9 mouse cellular contexts compared by ENCODE assay signal in genomic region chr11:100555583-100555982, GRCm38 (mm10). TPM values are rescaled to one million over a fixed set of nuclear protein-coding genes. Genes with fewer than 3 reads are reported as not detected.
DNase-seq lines count a peak whose midpoint lies in the region; ATAC-seq and TF ChIP-seq lines count a peak whose summit lies in the region.
"Had no signal": no experiment of that assay in that cellular context is flagged by ENCODE, and none has a peak within 500 bp of the region (broad histone marks: within the 10 kb centered on the region; RNA-seq: fewer than 3 reads in every experiment).

No protein-coding gene starts in this region.

- peak; percentile 81 for DNase-seq in adrenal gland, adult 2 months
- peak; percentile 91 for DNase-seq in embryonic facial prominence, embryonic 14.5 days (ENCODE audit: low spot score)
- DNase-seq in kidney, postnatal 10 days, result peak; percentile 77
- DNase-seq in liver, postnatal 0 days, result peak; percentile 61
- peak; percentile 62 to 76 for DNase-seq in thymus, postnatal 10 days (ENCODE audit: low spot score in 2 of 2)

- peaks cover 90% of the 10 kb centered on the region for H3K4me1 ChIP-seq in E14TG2a.4 (replicated peaks; ENCODE audit: low read depth, low read length)
- no peaks in the 10 kb centered on the region for H3K4me1 ChIP-seq in embryonic facial prominence, embryonic 14.5 days (ENCODE audit: control insufficient read depth, insufficient read depth, low read length)
- H3K4me1 ChIP-seq in heart, embryonic 16.5 days (ENCODE audit: control insufficient read depth, insufficient read depth, low read length), result no peaks in the 10 kb centered on the region
- 0 out of 2 replicates have a peak, but pooled peaks cover 2% of the 10 kb centered on the region for H3K4me1 ChIP-seq in liver, postnatal 0 days (ENCODE audit: insufficient read depth)
- H3K4me1 ChIP-seq in neural tube, embryonic 12.5 days, result 0 out of 2 replicates have a peak, but pooled peaks cover 3% of the 10 kb centered on the region
- H3K4me1 ChIP-seq: limb, embryonic 12.5 days had no signal

- H3K9ac ChIP-seq in embryonic facial prominence, embryonic 14.5 days (ENCODE audit: low read depth, low read length), result no peak overlapping the region
- peak overlapping the region; percentile 69 for H3K9ac ChIP-seq in heart, embryonic 16.5 days (ENCODE audit: low read length)
- H3K9ac ChIP-seq in liver, postnatal 0 days (replicated peaks), result peak overlapping the region; percentile 39
- no peak overlapping the region for H3K9ac ChIP-seq in neural tube, embryonic 12.5 days
- H3K9ac ChIP-seq: limb, embryonic 12.5 days had no signal

- peak; percentile 53; the same call in 1 of the 2 replicates for ATAC-seq in embryonic facial prominence, embryonic 14.5 days (ENCODE audit: low read depth)
- ATAC-seq in heart, embryonic 16.5 days (replicated peaks; ENCODE audit: extremely low read depth, insufficient read depth, low FRiP score), result 0 out of 2 replicates have a peak, but pooled peaks have one; percentile 59
- peak; percentile 81 for ATAC-seq in liver, postnatal 0 days
- ATAC-seq in neural tube, embryonic 12.5 days (ENCODE audit: low FRiP score, low read depth), result no peak

- WGBS in embryonic facial prominence, embryonic 14.5 days, result 17% methylated on average over 11 of the region's 11 CpGs
- WGBS in heart, embryonic 16.5 days, result 10% methylated on average over 11 of the region's 11 CpGs
- WGBS in liver, postnatal 0 days (ENCODE audit: insufficient replicate concordance), result 11% methylated on average over 11 of the region's 11 CpGs
- 24% methylated on average over 11 of the region's 11 CpGs for whole genome bisulfite sequencing in neural tube, embryonic 12.5 days

- peak; percentile 62 for TF ChIP-seq CTCF in E14TG2a.4 (conservative IDR thresholded peaks at IDR 0.05; ENCODE audit: low read length)
- peak; percentile 85 for TF ChIP-seq CTCF in liver, postnatal 0 days (IDR thresholded peaks at IDR 0.05; ENCODE audit: low read depth)

- no peak overlapping the region for H3K27ac ChIP-seq in embryonic facial prominence, embryonic 14.5 days (replicated peaks; ENCODE audit: low read depth, low read length)
- no peak overlapping the region for H3K27ac ChIP-seq in heart, embryonic 16.5 days (ENCODE audit: low read length)
- H3K27ac ChIP-seq in liver, postnatal 0 days (ENCODE audit: low read depth), result no peak overlapping the region
- H3K27ac ChIP-seq in neural tube, embryonic 12.5 days, result no peak overlapping the region
- H3K27ac ChIP-seq: limb, embryonic 12.5 days had no signal

- peak overlapping the region; percentile 35 for H3K4me2 ChIP-seq in embryonic facial prominence, embryonic 14.5 days (ENCODE audit: low read depth, low read length)
- peak overlapping the region; percentile 61 for H3K4me2 ChIP-seq in heart, embryonic 16.5 days (ENCODE audit: low read depth, low read length)
- H3K4me2 ChIP-seq in liver, postnatal 0 days (ENCODE audit: low read depth, low read length), result peak overlapping the region; percentile 56; the same call in 1 of the 2 replicates
- H3K4me2 ChIP-seq in neural tube, embryonic 12.5 days (replicated peaks), result peak overlapping the region; percentile 35; the same call in 1 of the 2 replicates
- H3K4me2 ChIP-seq: limb, embryonic 12.5 days had no signal

- peak overlapping the region; percentile 73 for H3K4me3 ChIP-seq in E14TG2a.4 (replicated peaks; ENCODE audit: low read length)
- H3K4me3 ChIP-seq in embryonic facial prominence, embryonic 14.5 days (ENCODE audit: low read depth, low read length), result no peak overlapping the region
- H3K4me3 ChIP-seq in heart, embryonic 16.5 days (ENCODE audit: low read length), result peak overlapping the region; percentile 34
- H3K4me3 ChIP-seq in liver, postnatal 0 days (ENCODE audit: low read depth, low read length), result no peak overlapping the region
- H3K4me3 ChIP-seq in neural tube, embryonic 12.5 days, result no peak overlapping the region
- H3K4me3 ChIP-seq: limb, embryonic 12.5 days had no signal

- no peaks in the 10 kb centered on the region for H3K27me3 ChIP-seq in E14TG2a.4 (ENCODE audit: insufficient read depth, low read length)
- no peaks in the 10 kb centered on the region for H3K27me3 ChIP-seq in embryonic facial prominence, embryonic 14.5 days (replicated peaks; ENCODE audit: control insufficient read depth, insufficient read depth, low read length)
- H3K27me3 ChIP-seq in heart, embryonic 16.5 days (ENCODE audit: control insufficient read depth, insufficient read depth, low read length), result no peaks in the 10 kb centered on the region
- H3K27me3 ChIP-seq in liver, postnatal 0 days (ENCODE audit: insufficient read depth, low read length), result no peaks in the 10 kb centered on the region
- no peaks in the 10 kb centered on the region for H3K27me3 ChIP-seq in neural tube, embryonic 12.5 days (replicated peaks)
- H3K27me3 ChIP-seq: limb, embryonic 12.5 days had no signal

- no peaks in the 10 kb centered on the region for H3K36me3 ChIP-seq in E14TG2a.4 (ENCODE audit: insufficient read depth, low read length)
- H3K36me3 ChIP-seq in embryonic facial prominence, embryonic 14.5 days (ENCODE audit: control insufficient read depth, insufficient read depth, low read length), result no peaks in the 10 kb centered on the region
- no peaks in the 10 kb centered on the region for H3K36me3 ChIP-seq in heart, embryonic 16.5 days (ENCODE audit: control insufficient read depth, insufficient read depth)
- no peaks in the 10 kb centered on the region for H3K36me3 ChIP-seq in liver, postnatal 0 days (replicated peaks; ENCODE audit: insufficient read depth, low read length)
- H3K36me3 ChIP-seq in neural tube, embryonic 12.5 days, result no peaks in the 10 kb centered on the region
- H3K36me3 ChIP-seq: limb, embryonic 12.5 days had no signal

- H3K9me3 ChIP-seq in E14TG2a.4 (ENCODE audit: low read length), result no peaks in the 10 kb centered on the region
- H3K9me3 ChIP-seq in embryonic facial prominence, embryonic 14.5 days (ENCODE audit: control insufficient read depth, low read length), result no peaks in the 10 kb centered on the region
- H3K9me3 ChIP-seq in heart, embryonic 16.5 days (replicated peaks; ENCODE audit: control insufficient read depth, low read length), result no peaks in the 10 kb centered on the region
- H3K9me3 ChIP-seq in liver, postnatal 0 days (ENCODE audit: low read length), result no peaks in the 10 kb centered on the region
- no peaks in the 10 kb centered on the region for H3K9me3 ChIP-seq in neural tube, embryonic 12.5 days
- H3K9me3 ChIP-seq: limb, embryonic 12.5 days had no signal

- TF ChIP-seq EP300 in liver, postnatal 0 days (IDR thresholded peaks at IDR 0.05; ENCODE audit: low read depth), result no peak

RNA-seq across cellular contexts. Expression of gene Ttc25, which starts 10.2 kb away (rescaled TPM):
- 10 to 100 TPM in 1 of 2 experiments, 1 to 10 TPM in 1; 3.5 to 11.4 TPM for total RNA-seq in adrenal gland, adult 2 months (2021)
- 1.3 and 1.6 TPM in 2 replicates for polyA plus RNA-seq in adrenal gland, adult 2 months (2012; rRNA removed)
- polyA plus RNA-seq in embryonic facial prominence, embryonic 14.5 days (2014; fragmentation: Nextera tagmentation; extraction: Ambion mirVana), result 1.4 and 2.4 TPM in 2 replicates
- 0.85 and 0.94 TPM in 2 replicates for polyA plus RNA-seq in heart, embryonic 16.5 days (2015; fragmentation: Nextera tagmentation; extraction: Ambion mirVana)
- 0.11 and 0.22 TPM in 2 replicates for polyA plus RNA-seq in liver, postnatal 0 days (2015; fragmentation: Nextera tagmentation; extraction: Ambion mirVana)
- polyA plus RNA-seq in neural tube, embryonic 12.5 days (2016; fragmentation: Nextera tagmentation; extraction: Ambion mirVana), result 1.5 and 1.6 TPM in 2 replicates

RNA-seq across cellular contexts. Expression of gene Cnp, which starts 19.1 kb away (rescaled TPM):
- total RNA-seq in adrenal gland, adult 2 months (2021), result 10 to 100 TPM; 38.3 to 55.4 TPM
- polyA plus RNA-seq in adrenal gland, adult 2 months (2012; rRNA removed), result 29.4 and 36.5 TPM in 2 replicates
- 33.6 and 37.3 TPM in 2 replicates for polyA plus RNA-seq in embryonic facial prominence, embryonic 14.5 days (2014; fragmentation: Nextera tagmentation; extraction: Ambion mirVana)
- polyA plus RNA-seq in heart, embryonic 16.5 days (2015; fragmentation: Nextera tagmentation; extraction: Ambion mirVana), result 24.8 and 32.1 TPM in 2 replicates
- polyA plus RNA-seq in liver, postnatal 0 days (2015; fragmentation: Nextera tagmentation; extraction: Ambion mirVana), result 20.2 and 21.9 TPM in 2 replicates
- 33.2 and 33.6 TPM in 2 replicates for polyA plus RNA-seq in neural tube, embryonic 12.5 days (2016; fragmentation: Nextera tagmentation; extraction: Ambion mirVana)

RNA-seq across cellular contexts. Expression of gene Acly, which starts 27.8 kb away (rescaled TPM):
- 1,000 to 10,000 TPM; 1,249 to 2,157 TPM for total RNA-seq in adrenal gland, adult 2 months (2021)
- polyA plus RNA-seq in adrenal gland, adult 2 months (2012; rRNA removed), result 567 and 624 TPM in 2 replicates
- polyA plus RNA-seq in embryonic facial prominence, embryonic 14.5 days (2014; fragmentation: Nextera tagmentation; extraction: Ambion mirVana), result 114 and 148 TPM in 2 replicates
- polyA plus RNA-seq in heart, embryonic 16.5 days (2015; fragmentation: Nextera tagmentation; extraction: Ambion mirVana), result 64.4 and 67.1 TPM in 2 replicates
- polyA plus RNA-seq in liver, postnatal 0 days (2015; fragmentation: Nextera tagmentation; extraction: Ambion mirVana), result 24.4 and 29.8 TPM in 2 replicates
- polyA plus RNA-seq in neural tube, embryonic 12.5 days (2016; fragmentation: Nextera tagmentation; extraction: Ambion mirVana), result 356 and 377 TPM in 2 replicates

Comparison
In these comparisons a context has a peak if more than half of its experiments do, and no peak if none do; other contexts are left out.
1. H3K4me3 ChIP-seq: peak in E14TG2a.4 (single experiment) and heart, embryonic 16.5 days (single experiment); none in embryonic facial prominence, embryonic 14.5 days (single experiment), liver, postnatal 0 days (single experiment) and neural tube, embryonic 12.5 days (single experiment).
2. H3K9ac ChIP-seq: peak in heart, embryonic 16.5 days (single experiment) and liver, postnatal 0 days (single experiment); none in embryonic facial prominence, embryonic 14.5 days (single experiment) and neural tube, embryonic 12.5 days (single experiment).
3. Peak in every context shown above with its lines, with median percentiles within 50 percentile points of each other: DNase-seq and H3K4me2 ChIP-seq.